In genomic region chr11:97632440-97632839, GRCm38 (mm10) we compare ENCODE assay signal across 7 mouse cellular contexts. TPM values are rescaled to one million over a fixed set of nuclear protein-coding genes. Genes with fewer than 3 reads are reported as not detected.
"Had no signal": no experiment of that assay in that cellular context is flagged by ENCODE, and none has a peak within 500 bp of the region (broad histone marks: within the 10 kb centered on the region; RNA-seq: fewer than 3 reads in every experiment).

No protein-coding gene starts in this region.

RNA-seq across cellular contexts. Expression of gene Srcin1, which starts 56.5 kb away (rescaled TPM):
- total RNA-seq: megakaryocyte progenitor cell, adult 5-6 weeks; megakaryocyte, adult 5-6 weeks; megakaryocyte-erythroid progenitor cell, adult 5-6 weeks had no signal
- polyA plus RNA-seq: liver, embryonic 13.5 days; liver, embryonic 15.5 days; liver, embryonic 16.5 days; myocyte had no signal
